Mouse (Mus musculus) cerebellum, adult 2 months (tissue): ENCODE measurements around the gene Gm49395.

Source experiments
- CTCF ChIP-seq: fragments of 200-500 bp; IDR thresholded peaks from 2 replicates; pipeline ENCODE4 v1.5.1; 2011; ENCODE audit warnings: low read depth, mild to moderate bottlenecking, control low read depth, low read length, moderate library complexity, borderline replicate concordance; ENCODE audit not compliant: insufficient read depth
- POLR2A ChIP-seq: fragments of 200-500 bp; IDR thresholded peaks from 2 replicates; pipeline ENCODE4 v1.6.1; 2011; ENCODE audit warnings: low read length, control low read depth, borderline replicate concordance; ENCODE audit not compliant: insufficient read depth

- no peak for TF ChIP-seq POLR2A
- no peak for TF ChIP-seq CTCF
Measured at GRCm38 (mm10) chr13:115143575-115143974, 41.9 kb upstream of the Gm49395 start.
